Mouse (Mus musculus) cerebellum, adult (tissue): ENCODE results near the gene Pcbp4.

Experiments used
- ATAC-seq: cut with Nextera tagmentation; 2 replicates; pipeline ENCODE4 v1.9.2; 2017; ENCODE audit warnings: mild to moderate bottlenecking, moderate library complexity, mixed read lengths; ENCODE audit not compliant: insufficient number of reproducible peaks, low FRiP score, low TSS enrichment

Pcbp4 gene

DNA sequence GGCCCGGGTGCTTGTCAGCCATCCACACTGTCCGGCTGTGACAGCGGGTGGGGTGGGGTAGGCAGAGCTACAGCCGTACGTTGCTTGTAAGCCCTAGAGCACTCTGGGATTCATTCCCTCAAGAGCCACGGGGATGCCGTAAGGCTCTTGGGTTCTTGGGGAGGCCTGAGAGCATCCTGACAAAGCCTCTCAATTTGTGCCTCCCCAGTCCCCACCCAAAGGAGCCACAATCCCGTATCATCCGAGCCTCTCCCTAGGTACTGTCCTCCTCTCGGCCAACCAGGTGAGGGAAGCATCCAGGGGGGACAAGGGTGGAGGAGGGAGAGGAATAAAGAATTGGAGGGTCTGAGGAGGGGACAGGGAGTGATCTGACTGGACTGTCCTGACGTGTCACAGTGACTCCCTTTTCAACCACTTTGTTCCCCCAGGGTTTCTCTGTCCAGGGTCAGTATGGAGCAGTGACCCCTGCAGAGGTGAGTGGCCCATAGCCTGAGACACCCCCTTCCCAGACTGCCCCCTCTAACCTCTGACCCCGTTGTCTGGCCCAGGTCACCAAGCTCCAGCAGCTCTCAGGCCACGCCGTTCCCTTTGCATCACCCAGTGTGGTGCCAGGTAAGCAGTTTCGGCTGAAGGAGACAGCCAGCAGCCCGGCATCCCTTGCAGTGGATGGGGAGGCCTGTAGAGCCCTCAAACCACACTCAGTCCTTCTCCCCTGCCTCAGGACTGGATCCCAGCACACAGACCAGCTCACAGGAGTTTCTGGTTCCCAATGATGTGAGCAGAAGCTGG, 8.7 kb downstream of the Pcbp4 start:
- no peak for ATAC-seq

DNA sequence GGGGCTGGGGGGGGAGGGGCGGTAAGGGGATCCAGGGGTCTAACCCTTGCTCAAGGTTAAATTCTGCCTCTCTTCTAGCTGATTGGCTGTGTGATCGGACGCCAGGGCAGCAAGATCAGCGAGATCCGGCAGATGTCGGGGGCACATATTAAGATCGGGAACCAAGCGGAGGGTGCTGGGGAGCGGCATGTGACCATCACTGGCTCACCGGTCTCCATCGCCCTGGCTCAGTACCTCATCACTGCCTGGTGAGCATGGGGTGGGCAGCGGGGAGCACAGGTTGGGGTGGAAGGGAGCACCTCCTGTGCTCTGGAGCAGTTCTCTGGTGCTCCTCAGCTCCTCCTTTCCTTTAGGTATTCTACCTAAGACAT, 9.3 kb downstream of the Pcbp4 start:
- no peak for ATAC-seq

- peak; percentile 41; the same call in 1 of the 2 replicates for ATAC-seq
These were observed 10.3 kb downstream of the Pcbp4 start for GRCm38 (mm10) chr9:106463122-106464063.

- ATAC-seq, result peak; percentile 63
These were observed 11.9 kb downstream of the Pcbp4 start for GRCm38 (mm10) chr9:106464751-106465541.

- ATAC-seq, result no peak
These were observed 12.6 kb downstream of the Pcbp4 start, which contains the start of gene Gpr62 for GRCm38 (mm10) chr9:106465571-106466200. Gene Gpr62 (minus strand): TSS chr9:106465938.

DNA sequence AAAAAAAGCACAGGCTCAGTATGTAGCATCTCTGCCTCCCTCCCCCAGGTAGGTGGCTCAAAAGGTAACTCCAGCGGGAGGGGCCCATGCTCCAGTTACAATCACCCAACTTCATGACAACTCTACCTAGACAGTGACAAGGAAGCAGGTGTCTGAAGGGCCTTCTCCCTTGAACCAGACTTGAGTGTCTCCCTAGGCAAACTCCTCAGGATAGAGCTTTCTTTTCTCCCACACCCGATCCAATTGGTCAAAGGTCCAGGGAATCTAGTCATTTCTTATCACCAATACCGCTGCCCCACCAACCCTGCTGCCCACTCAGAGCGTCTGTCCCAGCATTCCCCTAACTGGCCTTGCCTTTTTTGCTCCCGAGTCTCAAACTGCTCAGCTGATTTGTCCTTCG, 13.6 kb downstream of the Pcbp4 start:
- no peak for ATAC-seq

DNA sequence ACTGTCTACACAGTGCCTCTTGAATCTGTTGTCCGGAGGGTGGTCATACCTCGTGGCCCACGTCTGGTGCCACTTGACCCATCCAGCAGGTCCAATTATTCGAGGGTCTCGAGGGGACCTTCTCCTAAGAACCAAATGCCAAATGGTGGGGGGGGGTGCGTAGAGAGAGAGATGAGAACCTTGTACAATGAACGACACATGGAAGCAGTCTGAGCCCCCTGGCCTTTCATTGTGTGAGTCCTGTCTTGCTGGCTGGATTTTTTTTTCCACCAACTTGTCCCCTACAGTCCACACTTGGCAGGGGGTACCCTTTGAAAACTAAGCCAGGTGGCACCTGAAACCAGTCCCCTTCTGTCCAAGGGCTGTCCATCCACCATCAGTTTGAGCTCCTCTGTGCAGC, 14.7 kb downstream of the Pcbp4 start:
- no peak for ATAC-seq

GRCm38 (mm10) chr9:106469317-106469716, 16.2 kb downstream of the Pcbp4 start:
- ATAC-seq, result no peak

- ATAC-seq, result no peak
These were observed 16.7 kb downstream of the Pcbp4 start for GRCm38 (mm10) chr9:106469776-106470175.

DNA sequence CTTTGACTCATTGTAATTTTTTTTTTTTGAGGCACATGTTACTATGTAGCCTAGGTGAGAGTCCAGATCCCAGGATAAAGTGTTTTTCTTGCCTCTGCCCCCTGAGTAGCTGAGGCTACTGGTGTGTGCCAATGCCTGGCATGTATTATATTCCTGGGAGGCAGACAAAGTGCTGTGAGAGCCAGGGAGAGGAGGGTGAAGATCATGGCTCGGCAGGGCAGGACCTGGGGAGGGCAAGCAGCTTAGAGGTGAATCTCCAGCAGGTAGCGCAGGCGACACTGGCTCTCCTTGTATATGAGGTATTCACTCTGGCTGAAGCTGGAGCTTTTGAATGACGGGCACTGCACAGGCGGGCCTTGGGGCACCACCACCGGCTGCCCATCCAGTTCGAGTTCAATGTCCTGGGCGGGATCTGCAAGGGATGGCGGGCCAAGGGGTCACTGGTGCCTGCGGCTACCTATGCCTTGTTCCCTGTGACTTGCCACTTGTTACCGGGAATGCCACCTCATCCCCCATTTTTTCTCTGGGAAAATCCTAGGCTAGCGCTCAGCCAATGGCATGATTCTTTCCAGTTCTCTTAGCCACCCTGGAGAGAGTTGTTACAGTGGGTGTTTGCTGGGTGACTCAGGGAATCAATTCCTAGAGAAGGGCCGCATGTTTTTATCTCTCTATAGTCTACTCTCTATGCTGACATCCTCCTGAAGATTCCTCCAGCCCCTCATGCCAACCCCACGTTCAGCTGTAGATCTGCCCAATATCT, 18.1 kb downstream of the Pcbp4 start:
- ATAC-seq, result no peak

DNA sequence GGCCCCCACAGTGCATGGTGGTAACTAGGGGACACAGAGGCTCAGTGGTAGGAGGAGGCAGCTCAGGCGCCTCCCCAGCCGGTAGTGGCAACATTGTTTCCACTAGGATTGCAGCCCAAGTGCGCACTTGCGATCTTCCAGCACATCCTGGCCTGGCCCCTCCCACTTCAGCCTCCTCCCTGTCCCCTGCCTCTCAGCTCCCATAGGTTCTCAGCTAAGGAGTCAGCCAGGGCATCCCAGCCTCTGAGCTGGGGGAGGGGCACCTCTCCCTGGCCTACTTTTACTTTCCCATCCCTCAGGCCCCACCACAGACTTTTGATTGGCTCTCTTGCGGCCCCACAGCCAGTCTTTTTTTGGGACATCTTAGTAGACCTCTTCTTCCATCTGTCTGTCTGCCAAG, 18.8 kb downstream of the Pcbp4 start:
- ATAC-seq, result no peak

DNA sequence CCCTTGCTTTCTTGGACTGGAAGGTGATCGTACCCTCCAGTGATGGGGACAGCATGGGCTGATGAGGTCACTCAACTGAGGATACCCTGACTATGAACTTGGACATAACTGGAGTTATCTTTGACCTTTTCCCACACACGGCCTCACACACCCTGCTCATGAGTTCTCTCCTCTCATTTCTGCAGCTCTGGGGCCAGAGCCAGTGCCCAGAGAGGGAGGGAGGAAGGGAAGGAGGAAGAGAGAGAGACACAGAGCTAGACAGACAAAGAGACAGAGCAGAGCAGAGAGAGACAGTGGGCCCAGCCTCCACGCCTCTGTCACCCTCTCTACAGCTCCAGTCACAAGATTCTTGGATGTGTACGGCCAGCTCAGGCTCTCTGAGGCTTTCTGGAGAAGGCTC, 19.2 kb downstream of the Pcbp4 start:
- no peak for ATAC-seq

- ATAC-seq, result no peak
These were observed 20.1 kb downstream of the Pcbp4 start for GRCm38 (mm10) chr9:106473081-106473752.

- no peak for ATAC-seq
These were observed 20.6 kb downstream of the Pcbp4 start for GRCm38 (mm10) chr9:106473753-106474105.

GRCm38 (mm10) chr9:106474456-106474855, 21.4 kb downstream of the Pcbp4 start:
- ATAC-seq, result no peak

DNA sequence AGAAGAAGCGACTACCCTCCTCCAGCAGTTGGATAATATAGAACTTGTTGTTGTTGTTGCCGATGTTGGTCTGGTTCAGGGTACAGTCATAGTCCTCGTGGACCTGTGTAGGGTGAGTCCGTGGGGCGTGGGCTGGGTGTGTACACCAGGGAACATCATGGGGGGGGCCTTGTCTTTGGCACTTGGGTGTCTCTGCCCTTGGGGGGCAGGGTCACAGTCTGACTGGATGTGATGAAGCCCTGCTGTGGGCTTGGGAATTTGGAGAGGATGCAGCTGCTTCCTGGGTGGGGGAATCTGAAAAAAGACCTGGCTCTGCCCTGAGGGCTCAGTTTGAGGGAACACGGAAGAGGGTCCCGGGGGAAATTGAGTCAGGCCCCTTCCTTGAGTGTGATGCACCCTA, 22.0 kb downstream of the Pcbp4 start:
- no peak for ATAC-seq

DNA sequence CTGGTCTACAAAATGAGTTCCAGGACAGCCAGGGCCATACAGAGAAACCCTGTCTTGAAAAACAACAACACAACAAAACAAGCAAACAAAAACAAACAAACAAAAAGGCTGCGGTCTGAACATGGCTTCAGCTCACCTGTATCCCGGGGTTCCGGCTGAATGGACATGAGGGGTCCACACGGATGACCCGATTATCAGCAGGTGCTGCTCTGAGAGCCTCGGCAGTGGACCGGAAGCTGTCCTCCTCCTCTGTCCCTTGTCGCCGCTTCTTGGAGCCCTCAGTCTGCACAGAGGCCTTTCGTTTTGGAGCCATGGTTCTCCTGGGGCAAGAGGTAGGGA, 22.5 kb downstream of the Pcbp4 start, which contains the start of gene Rrp9:
Gene Rrp9, plus strand, starts transcription at position 301 of the 339 bp plus-strand sequence.
- no peak for ATAC-seq

DNA sequence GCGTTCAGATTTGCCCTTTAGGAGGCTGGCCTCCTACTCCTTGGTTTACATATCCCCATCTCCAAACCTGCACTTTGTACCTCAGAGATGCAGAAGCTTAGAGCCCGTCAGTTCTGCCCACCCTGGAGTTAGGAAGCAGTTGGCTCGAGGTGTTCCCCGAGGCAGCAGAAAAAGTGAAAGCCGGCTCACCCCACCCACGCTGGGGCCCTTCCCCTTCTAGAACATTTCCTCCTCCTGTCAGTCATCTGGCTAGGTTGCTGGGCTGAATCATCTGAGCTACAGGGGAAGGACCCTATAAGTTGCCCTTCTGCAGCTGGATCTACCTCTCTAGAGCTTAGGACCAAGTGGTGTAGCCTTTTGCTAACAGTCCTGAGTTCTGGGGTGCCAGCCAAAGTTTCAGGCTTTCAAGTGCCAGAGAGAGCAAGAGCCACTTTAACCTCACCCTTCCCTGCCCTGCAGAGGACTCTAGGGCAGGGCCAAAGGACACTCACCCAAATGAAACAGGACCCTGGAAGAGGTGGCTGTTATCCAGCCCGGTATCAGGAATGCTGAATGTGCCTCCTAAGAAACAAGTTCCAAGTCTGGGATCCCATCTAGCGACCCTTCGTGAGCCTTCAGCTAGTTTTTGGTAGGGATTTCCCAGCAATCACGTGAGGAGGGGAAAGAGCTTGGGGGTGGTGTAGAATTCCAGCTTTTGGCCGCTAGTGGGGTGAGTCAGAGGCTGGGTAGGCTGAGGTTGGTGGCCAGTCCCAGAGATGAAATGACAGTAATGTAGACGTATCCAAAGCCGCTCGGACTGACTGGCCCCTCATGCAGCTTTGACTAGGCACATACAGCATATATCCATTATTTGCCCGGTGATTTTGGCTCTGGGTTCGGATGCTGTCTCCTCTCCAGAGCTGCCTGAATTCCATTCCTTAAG, 23.2 kb downstream of the Pcbp4 start:
- ATAC-seq, result no peak
